ENCODE assay signal across 7 mouse cellular contexts in the genomic region with DNA sequence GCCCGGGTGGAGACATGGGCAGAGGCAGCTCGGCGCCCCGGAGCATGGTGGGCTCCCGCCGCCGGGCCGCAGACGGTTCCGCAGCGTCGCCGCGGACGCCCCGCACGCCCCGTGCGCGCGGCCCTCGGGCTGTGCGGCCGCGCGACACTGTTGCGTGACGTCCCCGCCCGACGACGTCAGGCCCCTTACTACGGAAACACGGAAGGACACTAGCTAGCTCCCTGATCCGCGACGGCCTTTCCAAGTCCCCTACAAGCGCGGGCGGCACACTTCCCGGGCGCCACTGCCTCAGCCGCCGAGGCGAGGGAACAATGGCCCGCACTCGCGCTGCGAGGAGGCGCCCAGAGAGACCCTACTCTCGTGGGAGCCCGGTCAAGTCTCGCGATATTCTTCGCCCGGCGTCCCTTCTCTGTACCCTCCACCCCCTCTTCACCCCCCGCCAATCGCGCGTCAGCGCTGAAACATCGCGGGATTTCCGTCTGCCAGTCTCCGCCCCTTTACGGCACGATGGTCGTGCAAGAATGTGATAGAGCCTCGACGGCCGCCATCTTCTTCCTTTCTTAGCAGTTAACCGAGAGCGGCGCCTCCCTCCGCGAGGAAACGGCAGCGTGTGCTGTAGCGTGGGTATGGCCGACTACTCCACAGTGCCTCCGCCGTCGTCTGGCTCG. TPM values are rescaled to one million over a fixed set of nuclear protein-coding genes. Genes with fewer than 3 reads are reported as not detected.
DNase-seq lines count a peak whose midpoint lies in the region; ATAC-seq lines count a peak whose summit lies in the region.

A gene (minus strand): TSS at position 336 of the 668 bp plus-strand sequence.
A gene (plus strand): TSS at position 456 of the 668 bp plus-strand sequence.

- peaks cover 37% of the 10 kb centered on the region for H3K36me3 ChIP-seq in embryonic facial prominence, embryonic 10.5 days (replicated peaks)
- peaks cover 38% of the 10 kb centered on the region for H3K36me3 ChIP-seq in limb, embryonic 10.5 days
- H3K36me3 ChIP-seq in midbrain, embryonic 13.5 days: no peaks in the 10 kb centered on the region

- H3K27ac ChIP-seq in embryonic facial prominence, embryonic 10.5 days (replicated peaks): peak within 1 kb of the TSS; percentile 100
- peak within 1 kb of the TSS; percentile 100 for H3K27ac ChIP-seq in limb, embryonic 10.5 days
- peak within 1 kb of the TSS; percentile 100 for H3K27ac ChIP-seq in midbrain, embryonic 13.5 days

- peak within 1 kb of the TSS; percentile 99 for H3K4me3 ChIP-seq in embryonic facial prominence, embryonic 10.5 days
- peak within 1 kb of the TSS; percentile 98 for H3K4me3 ChIP-seq in limb, embryonic 10.5 days
- H3K4me3 ChIP-seq in midbrain, embryonic 13.5 days (replicated peaks): peak within 1 kb of the TSS; percentile 96

- peaks cover 36% of the 10 kb centered on the region for H3K4me1 ChIP-seq in embryonic facial prominence, embryonic 10.5 days
- H3K4me1 ChIP-seq in limb, embryonic 10.5 days: peaks cover 30% of the 10 kb centered on the region
- peaks cover 40% of the 10 kb centered on the region for H3K4me1 ChIP-seq in midbrain, embryonic 13.5 days (replicated peaks)

- peak within 1 kb of the TSS; percentile 91 for H3K4me2 ChIP-seq in midbrain, embryonic 13.5 days (replicated peaks)

- ATAC-seq in granulocyte monocyte progenitor cell, adult 5-6 weeks (replicated peaks; ENCODE audit: poor library complexity, severe bottlenecking): peak; percentile 77
- ATAC-seq in midbrain, embryonic 13.5 days: peak; percentile 95

- WGBS in embryonic facial prominence, embryonic 10.5 days: under 1% methylated on average over 85 of the region's 85 CpGs
- under 1% methylated on average over 85 of the region's 85 CpGs for WGBS in limb, embryonic 10.5 days
- WGBS in midbrain, embryonic 13.5 days: under 1% methylated on average over 85 of the region's 85 CpGs

- H3K27me3 ChIP-seq in embryonic facial prominence, embryonic 10.5 days (replicated peaks; ENCODE audit: low read depth, poor library complexity, severe bottlenecking): no peaks in the 10 kb centered on the region
- no peaks in the 10 kb centered on the region for H3K27me3 ChIP-seq in limb, embryonic 10.5 days (ENCODE audit: low read depth, poor library complexity, severe bottlenecking)
- no peaks in the 10 kb centered on the region for H3K27me3 ChIP-seq in midbrain, embryonic 13.5 days

- peak within 1 kb of the TSS; percentile 99 for H3K9ac ChIP-seq in midbrain, embryonic 13.5 days (replicated peaks)

- H3K9me3 ChIP-seq in embryonic facial prominence, embryonic 10.5 days: no peaks in the 10 kb centered on the region
- no peaks in the 10 kb centered on the region for H3K9me3 ChIP-seq in limb, embryonic 10.5 days (replicated peaks)
- H3K9me3 ChIP-seq in midbrain, embryonic 13.5 days: no peaks in the 10 kb centered on the region

- peak; percentile 100 for DNase-seq in adrenal gland, postnatal 10 days
- DNase-seq in embryonic facial prominence, embryonic 10.5 days (ENCODE audit: low spot score): peak; percentile 100
- DNase-seq in kidney, adult 11 months: peak; percentile 99
- peak; percentile 99 for DNase-seq in limb, embryonic 10.5 days (ENCODE audit: low spot score)
- DNase-seq in spleen, adult 12 weeks (ENCODE audit: low spot score): peak; percentile 100

RNA-seq across cellular contexts. Expression of the first gene that starts in this region (rescaled TPM):
- total RNA-seq in adrenal gland, postnatal 10 days (2021): 10 to 100 TPM; 41.2 to 41.6 TPM
- polyA plus RNA-seq in embryonic facial prominence, embryonic 10.5 days (2016; fragmentation: Nextera tagmentation; extraction: Ambion mirVana): 18.5 and 20.1 TPM in 2 replicates
- total RNA-seq in granulocyte monocyte progenitor cell, adult 5-6 weeks (2014; fragmentation: Nextera tagmentation): 17.9 and 19.5 TPM in 2 replicates
- total RNA-seq in granulocyte monocyte progenitor cell, adult 5-6 weeks (2017): 46.1 and 46.7 TPM in 2 replicates
- polyA plus RNA-seq in limb, embryonic 10.5 days (2016; fragmentation: Nextera tagmentation; extraction: Ambion mirVana): 14.0 and 20.7 TPM in 2 replicates
- 33.9 and 37.8 TPM in 2 replicates for polyA plus RNA-seq in midbrain, embryonic 13.5 days (2015; fragmentation: Nextera tagmentation; extraction: Ambion mirVana)

RNA-seq across cellular contexts. Expression of the second gene that starts in this region (rescaled TPM):
- total RNA-seq in adrenal gland, postnatal 10 days (2021): 100 to 1,000 TPM; 101 to 147 TPM
- polyA plus RNA-seq in embryonic facial prominence, embryonic 10.5 days (2016; fragmentation: Nextera tagmentation; extraction: Ambion mirVana): 438 and 447 TPM in 2 replicates
- total RNA-seq in granulocyte monocyte progenitor cell, adult 5-6 weeks (2014; fragmentation: Nextera tagmentation): 173 and 191 TPM in 2 replicates
- 225 and 260 TPM in 2 replicates for total RNA-seq in granulocyte monocyte progenitor cell, adult 5-6 weeks (2017)
- polyA plus RNA-seq in limb, embryonic 10.5 days (2016; fragmentation: Nextera tagmentation; extraction: Ambion mirVana): 412 and 467 TPM in 2 replicates
- 353 and 372 TPM in 2 replicates for polyA plus RNA-seq in midbrain, embryonic 13.5 days (2015; fragmentation: Nextera tagmentation; extraction: Ambion mirVana)

Comparison
In these comparisons a context has a peak if more than half of its experiments do, and no peak if none do; other contexts are left out.
1. Peak in every context shown above with its lines: DNase-seq, ATAC-seq, H3K4me3 ChIP-seq and H3K27ac ChIP-seq.